Mouse (Mus musculus) heart, adult 8-10 months (tissue): ENCODE measurements around the gene Prdm16. TPM values are rescaled to one million over a fixed set of nuclear protein-coding genes. Genes with fewer than 3 reads are reported as not detected.

ENCODE experiments used
- DNase-seq: peaks from one replicate; pipeline ENCODE4 v3.0.0; 2022; ENCODE audit warnings: low spot score
- total RNA-seq, 4 experiments: library from RNA; stranded (reverse); gene quantifications; 2 replicates each; pipeline ENCODE4 v1.2.4; 2022

Gene Prdm16
- total RNA-seq, 4 experiments from 2014 or later, result 12.6 to 15.7 (median 14.3) TPM

DNA sequence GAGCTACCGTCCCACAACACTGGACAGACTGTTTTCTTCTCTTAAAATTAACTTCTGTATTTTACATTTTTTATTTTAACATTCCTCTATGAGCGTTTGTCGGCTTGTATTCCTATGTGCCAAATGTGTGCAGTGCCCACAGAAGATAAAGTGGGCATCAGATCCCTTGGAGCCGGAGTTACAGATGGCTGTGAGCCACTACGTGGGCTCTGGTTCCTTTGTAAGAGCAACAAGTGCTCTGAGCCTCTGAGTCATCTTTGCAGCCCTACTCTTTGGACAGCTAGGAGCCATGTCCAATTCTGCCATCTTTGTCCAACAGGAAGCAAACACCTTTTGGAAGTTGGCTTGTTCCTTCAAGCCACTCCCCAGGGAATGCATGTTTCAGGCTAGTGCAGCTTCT lies 78.6 kb downstream of the Prdm16 start:
- DNase-seq, result no peak

DNA sequence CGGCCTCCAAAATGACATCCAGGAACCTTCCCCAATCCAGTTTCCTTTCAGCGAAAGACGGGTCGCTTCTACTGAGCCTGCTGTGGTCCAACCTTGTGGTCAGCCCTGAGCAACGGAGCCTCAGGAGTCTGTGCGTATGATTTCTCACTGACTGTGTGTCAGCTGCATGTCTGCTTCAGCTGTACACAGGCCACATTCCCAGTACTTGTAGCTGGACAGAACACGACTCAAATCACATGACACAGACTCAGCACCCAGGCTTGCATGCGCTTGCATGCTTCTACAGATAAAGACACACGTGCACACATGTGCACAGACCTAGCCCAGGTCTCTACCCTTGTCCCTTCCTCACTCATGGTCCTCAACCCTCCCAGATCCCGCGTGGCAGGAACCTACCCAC lies 79.5 kb downstream of the Prdm16 start:
- no peak for DNase-seq

DNA sequence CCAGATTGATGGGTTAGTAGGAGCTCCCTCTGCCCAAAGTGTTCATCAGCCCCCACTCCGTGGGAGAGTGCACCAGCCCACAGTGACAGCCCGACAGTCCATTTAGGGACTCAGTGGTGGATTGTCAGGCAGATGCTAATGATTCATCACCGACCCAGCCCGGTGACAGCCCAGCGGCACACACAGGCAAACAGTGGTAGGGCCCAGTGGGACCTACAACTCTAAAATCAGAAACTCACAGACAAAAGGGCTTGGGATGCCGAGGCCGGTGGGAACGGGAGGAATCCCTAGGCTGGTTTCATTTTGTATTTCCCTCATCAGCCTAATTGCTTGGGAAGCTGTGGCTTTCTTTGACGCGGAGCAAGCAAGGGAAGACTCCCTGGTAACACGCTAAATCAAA lies 80.3 kb downstream of the Prdm16 start:
- DNase-seq, result no peak

DNA sequence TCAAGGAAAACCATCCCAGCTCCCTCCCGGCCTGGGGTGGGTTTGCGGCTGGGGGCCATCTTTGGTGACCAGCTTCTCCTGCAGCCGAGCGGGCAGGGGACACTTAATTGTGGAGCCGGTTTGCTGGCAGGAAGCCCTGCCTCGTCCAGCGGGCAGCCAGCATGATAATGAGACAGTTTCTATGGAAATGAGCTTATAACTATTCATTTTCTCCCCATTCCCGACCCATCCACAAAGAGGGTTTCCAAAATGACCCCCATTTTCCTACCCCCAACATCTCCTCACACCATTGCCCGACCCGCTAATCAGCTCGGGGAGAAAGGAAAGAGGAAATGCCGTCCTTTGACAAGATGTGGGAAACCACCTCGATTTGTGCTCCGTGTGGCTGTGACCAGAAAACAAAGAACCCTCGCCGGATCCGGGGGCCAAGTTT lies 86.7 kb downstream of the Prdm16 start:
- DNase-seq, result no peak

DNA sequence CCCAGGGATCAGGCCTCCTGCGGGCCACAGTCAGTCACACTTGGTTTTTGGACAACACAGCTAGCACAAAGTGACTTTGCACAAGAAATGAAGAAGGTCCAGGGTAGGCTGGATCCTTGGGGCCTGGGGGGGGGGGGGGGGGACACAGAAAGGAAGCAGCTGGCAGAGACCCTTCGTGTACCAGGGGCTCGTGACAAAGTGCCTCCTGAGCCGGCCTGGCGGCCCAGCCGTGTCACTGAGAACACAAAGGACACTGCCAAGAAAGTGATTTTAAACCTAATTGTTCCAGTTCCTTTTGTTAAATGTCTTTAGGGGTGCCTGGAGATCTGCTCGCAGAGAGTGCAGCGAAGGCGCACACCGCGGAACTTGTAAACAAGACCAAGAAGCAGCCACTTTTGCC lies 87.2 kb downstream of the Prdm16 start:
- DNase-seq, result no peak

DNA sequence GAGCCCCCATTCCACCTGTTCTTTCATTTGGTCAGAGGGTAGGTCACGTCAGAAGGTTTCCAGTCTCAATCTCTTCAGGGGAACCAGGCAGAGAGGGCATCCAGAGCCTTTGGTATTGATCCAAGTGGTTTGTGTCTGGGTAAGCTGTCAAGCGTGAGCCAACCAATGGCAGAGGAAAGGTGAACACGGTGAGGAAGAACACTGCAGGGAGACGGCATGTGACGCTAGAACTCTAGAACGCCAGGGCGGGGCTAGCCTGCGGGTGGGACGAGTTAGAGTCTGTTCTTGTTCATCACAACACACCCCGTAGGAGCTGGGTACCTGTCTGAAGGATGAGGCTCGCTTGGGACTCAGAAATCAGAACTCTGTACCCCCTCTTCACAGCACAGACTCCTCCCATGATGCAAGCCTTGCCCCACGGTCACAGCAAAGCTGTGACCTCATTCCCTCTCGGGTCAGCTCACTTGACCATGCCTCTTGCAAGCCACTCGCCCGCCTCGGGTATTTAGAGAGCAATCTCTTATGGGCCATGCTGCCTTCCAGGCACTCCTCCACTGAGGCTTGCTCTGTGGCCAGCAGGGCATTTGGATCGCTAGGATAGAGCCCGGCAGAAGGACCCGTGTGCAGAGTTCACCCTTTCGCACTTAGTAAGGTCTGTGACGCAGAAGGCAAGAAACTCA lies 89.4 kb downstream of the Prdm16 start:
- DNase-seq, result peak; percentile 46

DNA sequence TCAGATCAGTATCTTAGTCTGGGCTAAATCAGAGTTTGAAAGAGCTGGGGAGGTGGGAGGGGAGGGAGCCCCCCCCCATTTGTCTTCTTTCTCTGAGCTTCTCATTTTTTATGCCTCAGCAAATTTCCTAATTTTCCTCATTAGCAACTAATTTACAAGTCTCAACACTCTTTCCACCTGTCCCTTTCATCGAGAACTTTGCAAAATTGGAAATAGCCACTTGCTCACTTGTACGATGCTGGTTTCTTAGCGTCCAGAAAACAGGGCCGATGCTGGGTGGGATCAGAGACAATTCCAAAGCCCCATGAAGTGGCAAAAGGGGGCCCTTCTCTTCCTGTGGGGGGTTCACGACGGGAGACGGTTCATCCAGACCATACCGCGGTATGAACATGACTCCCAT lies 91.4 kb downstream of the Prdm16 start:
- DNase-seq, result no peak

DNA sequence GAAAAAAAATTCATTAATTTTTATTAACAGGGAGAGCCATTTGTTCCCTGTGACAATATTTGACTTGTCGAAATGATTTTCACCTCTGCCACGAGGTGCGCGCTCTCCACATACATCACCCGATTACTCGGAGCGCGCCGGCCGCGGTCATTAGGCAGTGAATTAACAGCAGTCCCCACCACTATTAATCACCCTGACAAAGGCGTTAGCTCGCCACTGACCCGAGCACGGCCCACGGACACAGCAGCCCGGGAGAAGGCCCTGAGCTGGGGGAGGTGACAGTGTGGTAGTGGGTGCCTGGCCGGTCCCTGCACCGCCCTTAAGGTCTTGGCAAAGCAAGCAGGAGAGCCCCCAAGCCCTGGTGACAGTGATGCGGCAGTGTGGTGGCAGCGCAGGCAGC lies 92.8 kb downstream of the Prdm16 start:
- no peak for DNase-seq

DNA sequence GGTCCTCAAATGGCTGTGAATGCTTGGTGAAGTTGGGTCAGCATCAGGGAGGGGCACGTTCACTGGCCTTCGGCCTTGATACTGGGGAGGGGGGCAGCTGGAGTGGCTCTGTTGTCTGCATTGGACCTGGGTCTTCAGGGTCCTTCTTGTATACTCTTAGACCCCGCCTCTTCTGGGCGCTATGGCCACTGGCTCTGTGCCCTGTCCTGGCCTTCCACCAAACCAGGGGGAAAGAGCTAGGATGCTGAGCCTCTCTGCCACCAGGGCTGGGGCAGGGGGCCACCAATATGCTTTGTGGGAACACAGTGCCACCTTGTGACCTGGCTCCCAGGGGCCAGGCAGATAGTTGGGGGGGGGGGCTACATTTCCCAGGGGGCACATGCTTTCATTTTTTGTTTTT lies 93.5 kb downstream of the Prdm16 start:
- DNase-seq, result no peak

DNA sequence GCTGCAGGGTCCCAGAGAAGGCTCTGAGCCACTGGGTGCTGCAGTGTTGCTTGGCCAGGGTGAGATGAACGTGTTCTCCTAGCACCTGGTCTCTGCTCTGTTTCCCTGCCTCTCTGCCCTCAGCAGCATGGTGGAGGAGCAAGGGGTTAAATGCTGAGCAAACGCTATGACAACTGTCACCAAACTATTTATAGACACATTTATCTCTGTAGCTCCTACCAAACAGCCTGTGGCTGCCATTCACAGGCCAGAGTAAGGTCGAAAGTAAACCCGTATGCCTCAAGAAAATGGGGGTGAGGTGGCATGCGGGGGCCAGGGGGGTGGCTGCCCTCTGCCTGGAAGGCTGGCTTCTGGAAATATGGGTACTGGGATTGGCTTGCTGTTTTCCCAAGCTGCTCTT lies 94.1 kb downstream of the Prdm16 start:
- DNase-seq, result no peak

DNA sequence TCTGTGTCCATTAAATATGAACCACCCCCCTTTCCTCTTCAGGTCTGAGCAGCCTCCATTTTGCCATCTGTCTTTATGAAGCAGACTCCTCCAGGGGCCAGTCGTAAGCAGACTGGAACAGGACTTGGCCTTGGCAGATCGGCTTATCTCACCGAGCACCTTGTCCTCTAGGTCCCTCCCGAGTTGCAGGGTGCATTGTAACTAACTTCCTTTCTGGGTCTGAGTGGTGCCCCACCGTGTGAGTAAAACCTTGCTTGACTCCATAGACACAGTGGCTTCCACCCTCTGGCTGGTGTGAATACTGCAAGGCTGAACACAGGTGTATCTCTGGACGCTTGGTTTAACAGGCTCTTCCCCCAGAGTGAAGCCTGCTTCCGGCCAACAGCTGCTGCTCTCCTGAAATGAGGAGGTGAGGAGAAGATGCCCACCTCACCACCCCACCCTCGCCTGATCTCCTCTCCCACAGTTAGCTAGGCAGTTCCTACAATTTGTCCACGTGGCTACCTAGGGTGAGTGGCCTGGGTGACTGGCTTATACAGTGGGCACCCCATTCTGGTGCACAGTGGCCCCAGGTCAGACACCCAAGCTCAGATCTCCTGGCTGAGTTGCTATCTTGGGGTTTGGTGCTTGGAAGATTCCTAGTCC lies 94.9 kb downstream of the Prdm16 start:
- DNase-seq, result no peak

DNA sequence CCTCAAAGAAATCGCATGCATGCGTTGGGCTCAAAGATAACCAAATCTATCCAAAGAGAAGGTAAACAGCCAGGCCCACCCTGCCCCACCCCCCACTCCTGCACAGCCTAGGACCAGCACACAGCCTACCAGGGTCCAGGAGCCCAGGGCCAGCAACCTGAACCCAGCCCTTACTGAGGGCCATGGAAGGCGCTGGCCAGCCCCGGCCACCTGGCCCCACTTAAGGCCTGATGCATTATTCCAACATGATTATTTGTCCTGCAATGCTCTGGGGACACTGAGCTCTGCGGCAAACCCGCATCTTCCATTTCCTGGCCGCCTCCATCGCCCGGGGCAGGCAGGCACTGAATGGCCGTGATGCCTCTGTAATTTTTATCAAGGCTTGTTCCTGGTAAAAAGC lies 96.0 kb downstream of the Prdm16 start:
- no peak for DNase-seq

DNA sequence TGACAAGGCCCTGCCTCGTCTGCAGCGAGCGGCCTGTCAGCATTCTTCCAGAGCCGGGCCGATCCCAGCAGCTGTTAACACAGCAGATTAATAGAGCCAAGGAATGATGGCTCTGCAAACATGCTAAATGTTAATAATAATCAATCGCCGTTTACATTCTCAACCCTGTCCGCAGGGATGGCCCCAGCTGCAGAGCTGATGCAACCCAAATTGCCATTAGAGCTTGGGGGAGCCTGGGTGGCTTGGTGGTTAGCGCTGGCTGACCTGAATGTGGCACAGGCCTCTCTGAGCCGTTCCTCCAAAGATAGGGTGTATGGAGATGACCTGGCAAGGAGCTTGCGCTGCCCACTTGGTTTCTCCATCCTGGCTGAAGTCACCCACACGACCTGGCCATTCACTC lies 97.0 kb downstream of the Prdm16 start:
- no peak for DNase-seq

DNA sequence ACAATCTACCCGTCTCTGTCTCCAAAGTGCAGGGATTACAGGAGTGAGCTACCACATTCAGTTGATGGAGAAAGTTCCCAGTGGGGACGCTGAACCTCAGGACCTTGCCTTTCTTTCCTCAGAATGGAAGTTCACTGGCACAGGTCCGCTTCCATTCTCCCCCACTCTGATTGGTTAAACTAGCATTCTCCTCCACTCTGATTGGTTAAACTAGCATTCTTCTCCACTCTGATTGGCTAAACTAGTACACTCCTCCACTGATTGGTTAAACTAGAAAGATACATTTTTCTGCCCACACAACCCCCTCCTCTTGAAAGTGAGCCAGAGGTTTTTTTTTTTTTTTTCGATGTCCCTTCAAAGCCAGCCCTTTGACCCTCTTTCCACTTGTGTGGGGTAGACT lies 97.9 kb downstream of the Prdm16 start:
- no peak for DNase-seq

DNA sequence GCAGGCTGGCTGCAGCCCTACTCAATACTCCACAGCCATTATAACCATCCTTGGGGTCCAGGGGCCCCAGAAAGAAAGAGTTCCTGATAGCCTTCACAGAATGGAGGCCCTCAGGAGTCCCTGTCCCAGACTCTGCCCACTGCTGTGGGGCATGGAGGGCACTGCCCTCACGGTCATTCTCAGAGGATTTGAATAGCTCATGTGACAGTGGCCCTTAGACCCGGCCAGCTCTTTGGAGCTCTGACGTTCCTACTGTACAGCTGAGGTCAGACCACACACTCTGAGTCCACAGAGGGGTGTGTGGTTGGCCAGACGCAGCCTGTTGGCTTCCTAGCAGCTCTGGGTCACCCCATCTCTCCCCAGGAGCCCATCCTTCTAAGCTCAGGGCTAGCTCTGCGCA lies 100.6 kb downstream of the Prdm16 start:
- DNase-seq, result no peak

DNA sequence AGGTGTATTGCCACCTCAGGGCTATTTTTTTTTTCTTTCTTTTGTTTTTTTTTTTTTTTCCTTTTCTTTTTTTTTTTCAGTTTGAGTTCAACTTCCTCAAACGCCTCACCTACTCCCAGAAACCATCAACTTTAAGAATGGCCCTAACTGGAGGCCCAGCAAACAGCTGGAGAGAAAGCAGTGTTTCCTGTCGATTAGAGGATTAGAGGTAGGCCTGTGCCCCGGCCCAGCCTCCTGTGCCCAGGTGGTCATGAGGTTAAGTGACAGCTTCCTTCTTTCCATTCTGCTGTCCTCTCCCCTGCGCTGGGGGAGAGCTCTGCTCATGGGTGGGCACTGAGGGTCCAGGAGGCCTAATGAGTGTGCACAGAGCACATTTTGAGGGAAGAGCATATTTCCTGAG lies 105.3 kb downstream of the Prdm16 start:
- no peak for DNase-seq

DNA sequence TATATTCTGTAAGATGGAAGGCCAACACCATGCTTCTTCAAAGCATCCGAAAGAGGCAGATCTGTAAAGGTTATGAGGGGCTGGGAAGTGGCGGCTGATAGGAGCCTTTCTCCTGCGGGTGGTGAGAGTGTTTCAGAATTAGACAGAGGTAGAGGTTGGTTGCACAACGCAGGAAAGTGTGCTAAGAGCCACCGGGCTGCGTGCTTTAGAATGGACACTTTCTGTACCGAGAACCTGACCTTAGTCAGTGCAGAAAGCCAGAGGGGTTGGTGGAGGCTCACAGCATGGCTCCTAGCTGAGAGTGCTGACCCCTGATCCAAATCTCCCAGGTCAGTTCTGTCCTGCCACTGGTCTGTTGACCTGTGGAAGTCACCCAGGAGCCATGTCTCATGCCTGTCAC lies 106.3 kb downstream of the Prdm16 start:
- DNase-seq, result no peak

DNA sequence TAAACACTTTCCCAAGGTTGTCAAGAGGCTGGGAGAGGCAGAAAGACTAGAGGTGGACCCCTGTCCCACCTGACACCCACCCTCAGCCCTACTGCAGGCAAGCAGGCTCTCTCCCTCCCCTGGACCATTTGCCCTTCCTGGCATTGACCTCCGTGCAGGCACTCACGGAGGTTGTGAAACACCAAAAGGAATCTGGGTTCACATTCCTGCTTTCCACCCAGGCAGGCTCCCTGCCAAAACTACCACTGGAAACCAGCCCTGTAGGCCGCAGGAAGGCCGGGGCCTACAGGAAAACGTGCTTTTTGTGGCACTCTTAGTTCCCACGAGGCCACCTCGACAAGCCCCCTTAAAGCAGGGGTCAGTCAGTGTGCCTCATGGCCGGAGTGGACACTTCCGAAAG lies 109.2 kb downstream of the Prdm16 start:
- peak; percentile 49 for DNase-seq

DNA sequence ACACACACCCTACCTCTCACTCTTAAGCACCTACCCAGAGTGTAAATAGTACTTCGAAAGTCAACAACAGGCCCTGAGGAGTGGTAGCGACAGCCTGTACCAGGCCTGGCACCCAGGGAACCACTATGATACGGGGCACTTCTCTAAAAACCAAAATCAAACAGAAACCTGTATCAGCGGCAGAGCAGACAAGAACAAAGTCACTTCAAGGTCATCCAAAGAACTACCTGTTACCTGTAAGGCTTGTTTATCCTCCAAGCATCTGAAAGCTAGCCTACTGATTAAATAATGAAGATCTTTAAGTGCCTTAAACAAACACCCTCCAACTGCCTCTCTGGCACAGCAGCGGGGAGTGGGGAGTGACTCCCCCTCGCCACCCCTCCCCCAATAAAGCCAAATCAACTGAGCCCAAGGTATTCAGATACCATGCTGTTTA lies 110.3 kb downstream of the Prdm16 start:
- DNase-seq, result no peak

DNA sequence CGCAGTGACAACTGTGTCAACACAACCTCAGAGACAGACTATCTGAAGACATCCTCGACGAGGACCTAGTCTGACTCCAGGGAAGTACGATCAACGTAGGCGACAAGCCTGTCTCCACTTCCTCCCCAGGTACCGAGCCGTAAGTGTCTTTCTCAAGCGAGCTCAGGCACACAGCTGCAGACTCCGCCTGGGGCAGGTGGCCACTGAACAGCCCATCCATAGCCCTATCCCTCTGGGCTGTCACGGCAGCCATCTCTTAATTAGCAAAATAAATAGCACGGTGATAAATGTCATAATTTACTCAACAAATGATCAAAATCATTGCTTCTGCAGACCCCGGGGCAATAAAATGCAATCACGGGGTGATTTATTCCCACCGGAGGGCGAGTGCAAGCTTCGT lies 112.8 kb downstream of the Prdm16 start:
- DNase-seq, result no peak

DNA sequence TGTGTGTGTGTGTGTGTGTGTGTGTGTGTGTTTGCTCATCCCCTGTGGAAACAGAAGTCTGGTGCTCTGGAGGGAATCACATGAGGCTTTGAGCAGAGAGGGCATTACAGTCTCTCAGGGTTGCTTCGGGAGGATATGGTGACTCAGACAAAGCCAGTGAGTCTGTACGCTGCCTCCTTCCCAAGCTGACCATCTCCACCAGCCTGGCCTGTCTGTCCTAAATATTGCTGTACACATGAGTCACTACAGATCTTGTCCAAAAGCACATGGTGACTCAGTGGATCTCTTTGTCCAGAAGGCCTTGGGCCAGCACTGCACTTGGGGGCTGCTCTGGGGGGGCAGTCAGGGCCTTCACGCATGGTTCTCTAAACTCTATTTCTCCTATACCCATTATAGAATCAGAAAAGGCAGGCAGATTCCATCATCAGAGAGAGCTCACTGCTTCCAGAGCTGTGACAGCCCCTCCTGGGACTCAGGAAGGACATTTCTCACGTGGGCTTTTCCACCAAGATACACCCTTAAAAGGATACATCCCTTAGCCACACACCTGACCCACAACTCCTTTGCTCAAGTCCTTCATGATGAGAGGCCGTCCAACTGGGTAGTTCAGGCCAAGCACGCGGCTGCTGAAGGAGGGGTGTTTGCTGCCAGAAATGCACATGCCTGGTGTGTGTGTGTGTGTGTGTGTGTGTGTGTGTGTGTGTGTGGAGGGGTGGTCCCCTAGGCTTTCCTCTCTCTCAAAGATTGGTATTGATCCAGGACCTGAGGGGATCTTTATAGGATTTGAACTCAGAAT lies 114.6 kb downstream of the Prdm16 start:
- no peak for DNase-seq

DNA sequence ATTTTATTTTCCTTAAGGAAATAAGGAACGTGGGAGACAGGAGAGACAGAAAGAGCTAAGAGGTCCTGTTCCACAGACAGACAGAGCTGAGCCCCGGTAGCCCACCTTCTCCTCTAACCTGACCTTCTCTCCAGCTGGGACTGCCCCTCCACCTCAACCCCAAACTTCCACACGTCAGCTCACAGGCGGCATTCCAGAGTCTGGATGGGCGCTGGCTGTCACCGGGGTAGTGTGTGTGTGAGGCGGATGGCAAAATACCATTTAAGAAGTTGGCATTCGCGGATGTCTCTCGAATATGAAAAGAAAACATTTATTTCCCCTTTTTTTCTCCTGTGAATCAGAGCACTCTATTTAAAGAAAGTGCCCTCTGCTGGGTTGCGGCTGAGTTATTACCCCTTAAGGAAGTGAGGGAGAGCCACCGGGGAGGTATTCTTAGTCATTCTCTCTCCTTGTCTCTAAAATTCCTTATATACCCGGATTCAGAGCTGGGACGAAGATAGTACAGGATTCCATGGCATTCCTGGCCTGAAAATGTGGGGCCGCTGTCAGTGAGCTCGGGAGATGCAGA lies 117.1 kb downstream of the Prdm16 start:
- DNase-seq, result no peak

DNA sequence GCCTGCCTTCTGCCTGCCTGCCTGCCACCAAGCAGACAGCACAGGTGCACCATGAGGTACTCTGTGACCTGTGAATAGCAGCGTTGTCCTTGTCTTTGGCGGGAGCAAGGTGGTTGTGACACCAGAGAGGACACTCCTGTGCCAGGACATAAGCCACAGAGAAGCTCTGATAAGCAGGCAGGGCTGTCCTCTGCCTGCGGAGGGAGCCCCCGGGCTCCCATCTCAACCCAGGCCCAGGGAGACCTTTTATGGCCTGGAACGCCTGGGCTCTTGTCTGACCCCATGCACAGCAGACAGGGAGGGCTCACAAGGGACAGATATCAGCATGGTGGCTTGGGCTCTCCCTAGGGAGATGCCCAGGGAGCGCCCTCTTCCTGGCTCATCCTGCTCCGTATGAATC lies 118.7 kb downstream of the Prdm16 start:
- no peak for DNase-seq
